Mouse (Mus musculus) embryonic facial prominence, embryonic 11.5 days (tissue): ENCODE measurements at regions not wholly inside any gene's neighbourhood (a gene's known extent, or its start where the extent isn't known, plus 50 kb on each side); places are given as distances from the start of the nearest gene placed in this dataset.

ENCODE experiments used
- ATAC-seq: fragments of 200-750 bp; cut with Nextera tagmentation; replicated peaks from 2 replicates; pipeline ENCODE4 v1.8.0; 2017; ENCODE audit warnings: low read depth; ENCODE audit not compliant: insufficient number of reproducible peaks, low FRiP score, low TSS enrichment
- DNase-seq: peaks from one replicate; pipeline ENCODE4 v3.0.0-alpha.2; 2015; ENCODE audit warnings: low spot score
- H3K27ac ChIP-seq: fragments of 300-500 bp; sonication (generic); replicated peaks from 2 replicates; pipeline ENCODE4 v1.5.1; 2014; ENCODE audit warnings: mild to moderate bottlenecking, low read depth, low read length, control low read depth
- H3K27me3 ChIP-seq: fragments of 300-500 bp; sonication (generic); 2 replicates; pipeline ENCODE4 v1.6.1; 2014; ENCODE audit warnings: mild to moderate bottlenecking, low read length, moderate library complexity, mixed read lengths; ENCODE audit not compliant: control insufficient read depth, insufficient read depth
- H3K36me3 ChIP-seq: fragments of 300-500 bp; sonication (generic); replicated peaks from 2 replicates; pipeline ENCODE4 v1.6.1; 2014; ENCODE audit warnings: low read depth, mild to moderate bottlenecking, low read length, moderate library complexity, mixed read lengths; ENCODE audit not compliant: control insufficient read depth, insufficient read depth
- H3K4me1 ChIP-seq: fragments of 300-500 bp; sonication (generic); 2 replicates; pipeline ENCODE4 v1.6.1; 2014; ENCODE audit warnings: low read length, mixed read lengths; ENCODE audit not compliant: control insufficient read depth, insufficient read depth
- H3K4me2 ChIP-seq: fragments of 300-500 bp; sonication (generic); 2 replicates; pipeline ENCODE4 v1.6.1; 2014; ENCODE audit warnings: low read depth, mild to moderate bottlenecking, control low read depth, low read length, moderate library complexity
- H3K4me3 ChIP-seq: fragments of 300-500 bp; sonication (generic); 2 replicates; pipeline ENCODE4 v1.5.1; 2014; ENCODE audit warnings: low read depth, low read length, control low read depth
- H3K9ac ChIP-seq: fragments of 300-500 bp; sonication (generic); replicated peaks from 2 replicates; pipeline ENCODE4 v1.6.1; 2014; ENCODE audit warnings: mild to moderate bottlenecking, control low read depth, low read length
- H3K9me3 ChIP-seq: fragments of 300-500 bp; sonication (generic); replicated peaks from 2 replicates; pipeline ENCODE4 v1.6.1; 2016; ENCODE audit warnings: mild to moderate bottlenecking, low read length, inconsistent platforms, mixed read lengths; ENCODE audit not compliant: control insufficient read depth
- WGBS: fragments of 180-500 bp; shearing (Covaris S2); extraction: QIAGEN DNeasy Blood & Tissue Kit; methylation state at CpG from one replicate; pipeline ENCODE4 v1.1.7; 2014; 5-methylcytosine and 5-hydroxymethylcytosine counted together

- Histone ChIP-seq H3K27ac (no peak overlapping the region), H3K36me3 (no peaks in the 10 kb centered on the region), H3K9me3 (no peaks in the 10 kb centered on the region), H3K27me3 (no peaks in the 10 kb centered on the region), H3K9ac (no peak overlapping the region), H3K4me1 (no peaks in the 10 kb centered on the region), H3K4me2 (no peak overlapping the region), H3K4me3 (no peak overlapping the region)
- ATAC-seq (no peak), DNase-seq (peak; percentile 21)
- WGBS, result 54% methylated on average over 6 of the region's 6 CpGs
Measured at GRCm38 (mm10) chr1:71953292-71953691, 258.8 kb downstream of the Mreg start.

DNA sequence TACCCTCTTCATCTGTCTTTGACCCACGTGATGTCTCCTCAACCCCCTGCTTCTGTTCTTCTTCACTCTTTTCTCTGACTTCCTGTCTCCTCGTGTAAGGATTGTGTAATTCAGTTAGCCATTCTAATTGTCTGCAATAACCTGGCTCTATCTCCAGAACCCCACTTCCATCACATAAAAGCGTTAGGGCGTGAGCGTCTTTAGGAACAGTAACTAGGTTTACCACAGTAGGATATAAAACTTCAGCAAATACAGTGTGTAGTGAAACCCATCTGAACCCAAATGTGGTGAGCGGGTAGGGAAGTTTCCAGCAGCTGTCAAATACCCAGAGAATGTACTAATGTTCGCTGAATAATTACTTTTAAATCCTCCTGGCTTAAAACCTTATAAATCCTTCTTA, 262.6 kb downstream of the Mreg start:
- no peak for ATAC-seq
- Histone ChIP-seq H3K27ac (no peak overlapping the region), H3K27me3 (no peaks in the 10 kb centered on the region)

GRCm38 (mm10) chr1:71948686-71949085, 263.4 kb downstream of the Mreg start:
- Histone ChIP-seq H3K27me3 (no peaks in the 10 kb centered on the region), H3K27ac (no peak overlapping the region), H3K4me2 (no peak overlapping the region), H3K4me1 (no peaks in the 10 kb centered on the region), H3K4me3 (no peak overlapping the region), H3K9me3 (no peaks in the 10 kb centered on the region), H3K36me3 (no peaks in the 10 kb centered on the region), H3K9ac (no peak overlapping the region)
- WGBS, result 93% methylated on average over 4 of the region's 4 CpGs
- DNase-seq, result no peak
- no peak for ATAC-seq

More for the DNA sequence above, 262.6 kb downstream of the Mreg start:
- WGBS, result 75% methylated on average over 7 of the region's 7 CpGs
- H3K4me3 ChIP-seq, result no peak overlapping the region
- no peaks in the 10 kb centered on the region for H3K4me1 ChIP-seq
- DNase-seq, result no peak
- H3K9ac ChIP-seq, result no peak overlapping the region
- H3K9me3 ChIP-seq, result no peaks in the 10 kb centered on the region
- no peaks in the 10 kb centered on the region for H3K36me3 ChIP-seq
- H3K4me2 ChIP-seq, result no peak overlapping the region

GRCm38 (mm10) chr1:71947506-71947905, 264.6 kb downstream of the Mreg start:
- no peaks in the 10 kb centered on the region for H3K4me1 ChIP-seq
- 96% methylated on average over 2 of the region's 2 CpGs for WGBS
- H3K4me2 ChIP-seq, result no peak overlapping the region
- H3K9me3 ChIP-seq, result no peaks in the 10 kb centered on the region
- no peak overlapping the region for H3K27ac ChIP-seq
- no peaks in the 10 kb centered on the region for H3K36me3 ChIP-seq
- ATAC-seq (no peak), DNase-seq (no peak)
- no peaks in the 10 kb centered on the region for H3K27me3 ChIP-seq
- no peak overlapping the region for H3K4me3 ChIP-seq
- no peak overlapping the region for H3K9ac ChIP-seq

DNA sequence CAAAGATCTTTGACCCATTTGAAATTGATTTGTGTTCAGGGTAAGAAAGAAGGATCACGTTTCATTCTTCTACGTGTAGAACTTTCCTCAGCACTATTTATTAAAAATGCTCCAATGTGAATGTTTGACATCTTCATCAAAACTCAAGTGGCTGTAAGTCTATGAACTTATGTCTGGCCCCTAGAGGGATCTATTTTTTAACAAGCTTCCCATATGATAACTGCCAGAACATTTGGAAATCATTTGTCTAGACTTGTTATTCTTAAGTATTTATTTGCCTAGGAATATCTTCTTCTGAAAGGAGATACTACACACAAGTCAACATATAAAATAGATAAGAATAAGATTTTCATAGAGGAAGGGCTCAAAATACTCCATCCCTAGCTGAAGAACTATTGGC, 265.2 kb downstream of the Mreg start:
- Histone ChIP-seq H3K4me3 (no peak overlapping the region), H3K27me3 (no peaks in the 10 kb centered on the region), H3K9me3 (no peaks in the 10 kb centered on the region), H3K4me1 (no peaks in the 10 kb centered on the region), H3K27ac (no peak overlapping the region), H3K9ac (no peak overlapping the region), H3K36me3 (no peaks in the 10 kb centered on the region), H3K4me2 (no peak overlapping the region)
- whole genome bisulfite sequencing, result 51% methylated on average over 2 of the region's 2 CpGs
- ATAC-seq, result no peak
- no peak for DNase-seq

DNA sequence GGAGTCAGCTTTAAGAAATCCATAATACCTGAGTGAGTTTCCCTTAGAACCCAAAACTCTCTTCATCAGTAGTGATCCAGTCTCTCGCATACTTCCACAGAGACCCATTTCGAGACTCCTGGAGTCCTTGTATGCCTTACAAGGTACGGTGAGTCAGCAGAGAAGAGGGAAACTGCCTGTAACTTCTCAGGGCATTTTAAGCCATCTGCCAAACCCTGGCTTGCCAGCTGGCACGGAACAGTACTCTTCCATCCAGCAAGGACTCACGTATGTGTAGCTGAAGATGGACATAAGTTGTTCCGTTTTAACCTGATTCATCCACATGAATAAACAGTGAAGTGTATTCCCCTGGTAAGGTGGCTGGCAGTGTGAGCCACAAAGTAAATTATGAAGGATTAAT, 267.0 kb downstream of the Mreg start:
- Histone ChIP-seq H3K4me1 (no peaks in the 10 kb centered on the region), H3K4me2 (no peak overlapping the region), H3K9me3 (no peaks in the 10 kb centered on the region), H3K4me3 (no peak overlapping the region), H3K9ac (no peak overlapping the region), H3K36me3 (no peaks in the 10 kb centered on the region), H3K27ac (no peak overlapping the region), H3K27me3 (no peaks in the 10 kb centered on the region)
- 87% methylated on average over 6 of the region's 6 CpGs for WGBS
- DNase-seq (no peak), ATAC-seq (no peak)

GRCm38 (mm10) chr1:71944531-71944930, 267.6 kb downstream of the Mreg start:
- no peak for DNase-seq
- no peak for ATAC-seq

DNA sequence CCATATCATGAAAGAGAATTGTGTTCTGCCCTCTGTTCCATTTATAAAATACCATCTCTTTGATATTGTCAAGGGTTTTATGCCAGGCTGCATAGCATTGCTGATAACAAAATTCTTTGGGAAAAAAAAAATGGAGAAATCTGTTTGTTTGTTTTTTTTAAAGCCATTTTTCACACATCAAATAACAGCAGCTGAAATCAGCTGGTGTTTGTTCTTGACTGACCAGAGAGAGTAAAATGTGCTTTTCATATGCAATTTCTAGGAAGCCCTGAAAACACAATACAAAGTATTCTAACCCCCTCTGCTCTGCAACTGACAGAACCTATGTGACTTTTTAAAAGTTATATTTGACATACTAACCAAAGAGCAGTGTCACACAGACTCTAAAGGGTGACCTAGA, 270.0 kb downstream of the Mreg start:
- no peaks in the 10 kb centered on the region for H3K4me1 ChIP-seq
- no peaks in the 10 kb centered on the region for H3K36me3 ChIP-seq
- H3K27me3 ChIP-seq, result no peaks in the 10 kb centered on the region
- H3K4me2 ChIP-seq, result no peak overlapping the region
- H3K9ac ChIP-seq, result no peak overlapping the region
- no peaks in the 10 kb centered on the region for H3K9me3 ChIP-seq
- ATAC-seq (no peak), DNase-seq (no peak)
- H3K4me3 ChIP-seq, result no peak overlapping the region
- no peak overlapping the region for H3K27ac ChIP-seq

More at GRCm38 (mm10) chr1:71944531-71944930, 267.6 kb downstream of the Mreg start:
- Histone ChIP-seq H3K9ac (no peak overlapping the region), H3K4me3 (no peak overlapping the region), H3K27ac (no peak overlapping the region), H3K36me3 (no peaks in the 10 kb centered on the region), H3K9me3 (no peaks in the 10 kb centered on the region), H3K4me2 (no peak overlapping the region), H3K4me1 (no peaks in the 10 kb centered on the region), H3K27me3 (no peaks in the 10 kb centered on the region)
- WGBS, result 77% methylated on average over 3 of the region's 3 CpGs
